Mouse (Mus musculus): Measurements from ENCODE around the gene Shisa9. TPM values are rescaled to one million over a fixed set of nuclear protein-coding genes. Genes with fewer than 3 reads are reported as not detected.
"Not testable (repeated sequence)": the region's sequence is repeated elsewhere in the genome, so short reads cannot be mapped to it uniquely, and the experiment has no call there.

Gene Shisa9
- polyA plus RNA-seq (2015; fragmentation: Nextera tagmentation; extraction: Ambion mirVana) = 1.7 TPM in 2 replicates

GRCm38 (mm10) chr16:11983616-11984270 is at the start of gene Shisa9:
Gene Shisa9 (plus strand): TSS chr16:11984113.
- peaks cover 6% of the 10 kb centered on the region for H3K4me1 ChIP-seq (replicated peaks; ENCODE audit: control insufficient read depth, insufficient read depth, low read length)
- H3K9me3 ChIP-seq (ENCODE audit: control insufficient read depth, low read length) = no peaks in the 10 kb centered on the region
- peak; percentile 48 for ATAC-seq (ENCODE audit: low read depth)
- peaks cover 64% of the 10 kb centered on the region for H3K27me3 ChIP-seq (ENCODE audit: control insufficient read depth, insufficient read depth, low read depth, low read length)
- H3K4me3 ChIP-seq (ENCODE audit: low read length) = peak within 1 kb of the TSS; percentile 59
- H3K4me2 ChIP-seq (ENCODE audit: low read depth, low read length) = peak within 1 kb of the TSS; percentile 95
- H3K27ac ChIP-seq (ENCODE audit: low read length) = no peak within 1 kb of the TSS
- under 1% methylated on average over 41 of the region's 42 CpGs for WGBS
- H3K36me3 ChIP-seq (ENCODE audit: control insufficient read depth, insufficient read depth, low read length) = no peaks in the 10 kb centered on the region
- peak within 1 kb of the TSS; percentile 61 for H3K9ac ChIP-seq (ENCODE audit: low read length)

GRCm38 (mm10) chr16:11940477-11940876 is 43.4 kb upstream of the Shisa9 start:
- Histone ChIP-seq H3K36me3 (ENCODE audit: control insufficient read depth, insufficient read depth, low read length) (no peaks in the 10 kb centered on the region), H3K27ac (ENCODE audit: low read length) (no peak overlapping the region), H3K9me3 (ENCODE audit: control insufficient read depth, low read length) (peaks cover 5% of the 10 kb centered on the region; the same call in 1 of the 2 replicates), H3K4me3 (ENCODE audit: low read length) (no peak overlapping the region), H3K9ac (ENCODE audit: low read length) (no peak overlapping the region), H3K4me1 (replicated peaks; ENCODE audit: control insufficient read depth, insufficient read depth, low read length) (no peaks in the 10 kb centered on the region), H3K27me3 (ENCODE audit: control insufficient read depth, insufficient read depth, low read depth, low read length) (no peaks in the 10 kb centered on the region), H3K4me2 (ENCODE audit: low read depth, low read length) (no peak overlapping the region)
- ATAC-seq (ENCODE audit: low read depth) = no peak

GRCm38 (mm10) chr16:11960691-11961090 is 23.2 kb upstream of the Shisa9 start:
- Histone ChIP-seq H3K27ac (ENCODE audit: low read length) (no peak overlapping the region), H3K27me3 (ENCODE audit: control insufficient read depth, insufficient read depth, low read depth, low read length) (no peaks in the 10 kb centered on the region), H3K36me3 (ENCODE audit: control insufficient read depth, insufficient read depth, low read length) (no peaks in the 10 kb centered on the region), H3K4me1 (replicated peaks; ENCODE audit: control insufficient read depth, insufficient read depth, low read length) (no peaks in the 10 kb centered on the region), H3K9ac (ENCODE audit: low read length) (no peak overlapping the region), H3K9me3 (ENCODE audit: control insufficient read depth, low read length) (no peaks in the 10 kb centered on the region), H3K4me3 (ENCODE audit: low read length) (no peak overlapping the region), H3K4me2 (ENCODE audit: low read depth, low read length) (no peak overlapping the region)
- ATAC-seq (ENCODE audit: low read depth) = no peak
- 76% methylated on average over 1 of the region's 1 CpGs for WGBS

GRCm38 (mm10) chr16:11966041-11966440 is 17.9 kb upstream of the Shisa9 start:
- Histone ChIP-seq H3K4me3 (ENCODE audit: low read length) (no peak overlapping the region), H3K9ac (ENCODE audit: low read length) (no peak overlapping the region), H3K27me3 (ENCODE audit: control insufficient read depth, insufficient read depth, low read depth, low read length) (no peaks in the 10 kb centered on the region), H3K4me2 (ENCODE audit: low read depth, low read length) (no peak overlapping the region), H3K27ac (ENCODE audit: low read length) (no peak overlapping the region), H3K4me1 (replicated peaks; ENCODE audit: control insufficient read depth, insufficient read depth, low read length) (no peaks in the 10 kb centered on the region), H3K9me3 (ENCODE audit: control insufficient read depth, low read length) (peaks cover 3% of the 10 kb centered on the region; the same call in 1 of the 2 replicates), H3K36me3 (ENCODE audit: control insufficient read depth, insufficient read depth, low read length) (no peaks in the 10 kb centered on the region)
- ATAC-seq (ENCODE audit: low read depth) = no peak
- 91% methylated on average over 8 of the region's 8 CpGs for WGBS

- not testable (repeated sequence) for H3K4me1 ChIP-seq (replicated peaks; ENCODE audit: control insufficient read depth, insufficient read depth, low read length); H3K9ac ChIP-seq (ENCODE audit: low read length); H3K27me3 ChIP-seq (ENCODE audit: control insufficient read depth, insufficient read depth, low read depth, low read length); H3K36me3 ChIP-seq (ENCODE audit: control insufficient read depth, insufficient read depth, low read length); H3K4me2 ChIP-seq (ENCODE audit: low read depth, low read length); H3K9me3 ChIP-seq (ENCODE audit: control insufficient read depth, low read length); ATAC-seq (ENCODE audit: low read depth); H3K27ac ChIP-seq (ENCODE audit: low read length); H3K4me3 ChIP-seq (ENCODE audit: low read length)
- 73% methylated on average over 2 of the region's 5 CpGs for WGBS
Measured at GRCm38 (mm10) chr16:11966810-11967209, 17.1 kb upstream of the Shisa9 start.

GRCm38 (mm10) chr16:11967579-11967978 is 16.3 kb upstream of the Shisa9 start:
- no peak for ATAC-seq (ENCODE audit: low read depth)
- no peak overlapping the region for H3K27ac ChIP-seq (ENCODE audit: low read length)
- no peak overlapping the region for H3K9ac ChIP-seq (ENCODE audit: low read length)
- H3K4me1 ChIP-seq (replicated peaks; ENCODE audit: control insufficient read depth, insufficient read depth, low read length) = no peaks in the 10 kb centered on the region
- H3K9me3 ChIP-seq (ENCODE audit: control insufficient read depth, low read length) = peaks cover 3% of the 10 kb centered on the region; the same call in 1 of the 2 replicates
- no peaks in the 10 kb centered on the region for H3K36me3 ChIP-seq (ENCODE audit: control insufficient read depth, insufficient read depth, low read length)
- no peak overlapping the region for H3K4me2 ChIP-seq (ENCODE audit: low read depth, low read length)
- H3K4me3 ChIP-seq (ENCODE audit: low read length) = no peak overlapping the region
- 58% methylated on average over 2 of the region's 2 CpGs for WGBS
- no peaks in the 10 kb centered on the region for H3K27me3 ChIP-seq (ENCODE audit: control insufficient read depth, insufficient read depth, low read depth, low read length)

- no peaks in the 10 kb centered on the region for H3K36me3 ChIP-seq (ENCODE audit: control insufficient read depth, insufficient read depth, low read length)
- H3K9ac ChIP-seq (ENCODE audit: low read length) = no peak overlapping the region
- no peaks in the 10 kb centered on the region for H3K27me3 ChIP-seq (ENCODE audit: control insufficient read depth, insufficient read depth, low read depth, low read length)
- H3K9me3 ChIP-seq (ENCODE audit: control insufficient read depth, low read length) = no peaks in the 10 kb centered on the region
- 56% methylated on average over 4 of the region's 4 CpGs for WGBS
- H3K4me1 ChIP-seq (replicated peaks; ENCODE audit: control insufficient read depth, insufficient read depth, low read length) = no peaks in the 10 kb centered on the region
- no peak for ATAC-seq (ENCODE audit: low read depth)
- no peak overlapping the region for H3K27ac ChIP-seq (ENCODE audit: low read length)
- H3K4me3 ChIP-seq (ENCODE audit: low read length) = no peak overlapping the region
- no peak overlapping the region for H3K4me2 ChIP-seq (ENCODE audit: low read depth, low read length)
Measured at GRCm38 (mm10) chr16:11973707-11974106, 10.2 kb upstream of the Shisa9 start.

- WGBS = 78% methylated on average over 2 of the region's 2 CpGs
- peaks cover 9% of the 10 kb centered on the region for H3K27me3 ChIP-seq (ENCODE audit: control insufficient read depth, insufficient read depth, low read depth, low read length)
- no peak overlapping the region for H3K4me3 ChIP-seq (ENCODE audit: low read length)
- no peaks in the 10 kb centered on the region for H3K36me3 ChIP-seq (ENCODE audit: control insufficient read depth, insufficient read depth, low read length)
- H3K9ac ChIP-seq (ENCODE audit: low read length) = no peak overlapping the region
- ATAC-seq (ENCODE audit: low read depth) = no peak
- H3K9me3 ChIP-seq (ENCODE audit: control insufficient read depth, low read length) = no peaks in the 10 kb centered on the region
- H3K4me1 ChIP-seq (replicated peaks; ENCODE audit: control insufficient read depth, insufficient read depth, low read length) = no peaks in the 10 kb centered on the region
- no peak overlapping the region for H3K27ac ChIP-seq (ENCODE audit: low read length)
- H3K4me2 ChIP-seq (ENCODE audit: low read depth, low read length) = no peak overlapping the region
Measured at GRCm38 (mm10) chr16:11976737-11977136, 7.2 kb upstream of the Shisa9 start.

GRCm38 (mm10) chr16:11980764-11981163 is 3.1 kb upstream of the Shisa9 start:
- no peaks in the 10 kb centered on the region for H3K36me3 ChIP-seq (ENCODE audit: control insufficient read depth, insufficient read depth, low read length)
- H3K27ac ChIP-seq (ENCODE audit: low read length) = no peak overlapping the region
- no peak overlapping the region for H3K9ac ChIP-seq (ENCODE audit: low read length)
- peaks cover 49% of the 10 kb centered on the region for H3K27me3 ChIP-seq (ENCODE audit: control insufficient read depth, insufficient read depth, low read depth, low read length)
- no peak overlapping the region for H3K4me2 ChIP-seq (ENCODE audit: low read depth, low read length)
- H3K4me3 ChIP-seq (ENCODE audit: low read length) = no peak overlapping the region
- ATAC-seq (ENCODE audit: low read depth) = no peak
- 16% methylated on average over 3 of the region's 3 CpGs for WGBS
- H3K4me1 ChIP-seq (replicated peaks; ENCODE audit: control insufficient read depth, insufficient read depth, low read length) = peaks cover 6% of the 10 kb centered on the region
- H3K9me3 ChIP-seq (ENCODE audit: control insufficient read depth, low read length) = no peaks in the 10 kb centered on the region

All from lung, embryonic 16.5 days (tissue).